Mouse (Mus musculus) cerebellum, adult 2 months (tissue): ENCODE measurements around the gene Igfbp6.

Experiments
- CTCF ChIP-seq: fragments of 200-500 bp; IDR thresholded peaks from 2 replicates; pipeline ENCODE4 v1.5.1; 2011; ENCODE audit warnings: low read depth, mild to moderate bottlenecking, control low read depth, low read length, moderate library complexity, borderline replicate concordance; ENCODE audit not compliant: insufficient read depth
- POLR2A ChIP-seq: fragments of 200-500 bp; IDR thresholded peaks from 2 replicates; pipeline ENCODE4 v1.6.1; 2011; ENCODE audit warnings: low read length, control low read depth, borderline replicate concordance; ENCODE audit not compliant: insufficient read depth

GRCm38 (mm10) chr15:102188883-102189282 lies 44.7 kb downstream of the Igfbp6 start:
- no peak for TF ChIP-seq CTCF
- no peak for TF ChIP-seq POLR2A
